Mouse (Mus musculus): ENCODE results near the gene Sdccag8.

- TF ChIP-seq POLR2A (IDR thresholded peaks at IDR 0.05; ENCODE audit: extremely low read depth, insufficient read depth, low read length) = no peak
- TF ChIP-seq CTCF (IDR thresholded peaks at IDR 0.05; ENCODE audit: low read depth, low read length) = no peak
These were observed 192.9 kb downstream of the Sdccag8 start for GRCm38 (mm10) chr1:177007405-177007804.

Data from liver, adult 2 months (tissue).